Mouse (Mus musculus): ENCODE measurements at regions not wholly inside any gene's neighbourhood (a gene's known extent, or its start where the extent isn't known, plus 50 kb on each side); places are given as distances from the start of the nearest gene placed in this dataset.

- no peak for TF ChIP-seq POLR2A (IDR thresholded peaks at IDR 0.05; ENCODE audit: extremely low read depth, insufficient read depth, low read length)
- TF ChIP-seq CTCF (IDR thresholded peaks at IDR 0.05; ENCODE audit: extremely low read depth, insufficient read depth, low read length) = no peak
These were observed 401.4 kb upstream of the Meis1 start for GRCm38 (mm10) chr11:19420143-19420542.

Measured in cortical plate, adult 2 months (tissue).